Mouse (Mus musculus) thymus, adult 2 months (tissue): Measurements from ENCODE around the gene Hoxa7.

Experiments used
- CTCF ChIP-seq: fragments of 200-500 bp; IDR thresholded peaks from 2 replicates; pipeline ENCODE4 v1.5.1; 2012; ENCODE audit warnings: mild to moderate bottlenecking, control low read depth, low read length, moderate library complexity, borderline replicate concordance; ENCODE audit not compliant: control insufficient read depth, poor library complexity, insufficient read depth; ENCODE audit errors: extremely low read depth
- POLR2A ChIP-seq: fragments of 200-500 bp; IDR thresholded peaks from 2 replicates; pipeline ENCODE4 v1.6.1; 2012; ENCODE audit warnings: mild to moderate bottlenecking, low read length, control low read depth, moderate library complexity; ENCODE audit not compliant: control insufficient read depth, poor library complexity, insufficient read depth; ENCODE audit errors: extremely low read depth

GRCm38 (mm10) chr6:52218643-52219215 is 2.9 kb downstream of the Hoxa7 start:
- no peak for TF ChIP-seq POLR2A
- TF ChIP-seq CTCF = no peak
